Mouse (Mus musculus) kidney, adult 11 months (tissue): ENCODE measurements around the gene Ccn6.
A peak's percentile ranks its signal among the peaks of the same experiment; 100 is the strongest.

Experiments
- DNase-seq: peaks from one replicate; pipeline ENCODE4 v3.0.0; 2022

Ccn6 gene

GRCm38 (mm10) chr10:39158306-39158705, 5.3 kb downstream of the Ccn6 start:
- DNase-seq = no peak

GRCm38 (mm10) chr10:39157321-39157720, 6.3 kb downstream of the Ccn6 start:
- DNase-seq = no peak

- no peak for DNase-seq
Measured at GRCm38 (mm10) chr10:39156719-39157118, 6.9 kb downstream of the Ccn6 start.

- DNase-seq = no peak
Measured at GRCm38 (mm10) chr10:39142216-39142615, 21.4 kb downstream of the Ccn6 start.

GRCm38 (mm10) chr10:39141401-39141800, 22.2 kb downstream of the Ccn6 start:
- DNase-seq = no peak

GRCm38 (mm10) chr10:39140843-39141242, 22.8 kb downstream of the Ccn6 start:
- DNase-seq = no peak

GRCm38 (mm10) chr10:39138761-39139160, 24.8 kb downstream of the Ccn6 start:
- no peak for DNase-seq

GRCm38 (mm10) chr10:39137766-39138165, 25.8 kb downstream of the Ccn6 start:
- no peak for DNase-seq

GRCm38 (mm10) chr10:39133462-39134310, 29.9 kb downstream of the Ccn6 start, which contains the start of the genes Fam229b and Tube1:
Gene Fam229b (minus strand): TSS chr10:39133914.
Gene Tube1 (plus strand): TSS chr10:39133976.
- DNase-seq = peak; percentile 94

GRCm38 (mm10) chr10:39121412-39121811, 42.2 kb downstream of the Ccn6 start:
- no peak for DNase-seq

- no peak for DNase-seq
Measured at GRCm38 (mm10) chr10:39109489-39109874, 54.1 kb downstream of the Ccn6 start.

GRCm38 (mm10) chr10:39108837-39109488, 54.6 kb downstream of the Ccn6 start:
- no peak for DNase-seq

GRCm38 (mm10) chr10:39106935-39107334, 56.7 kb downstream of the Ccn6 start:
- DNase-seq = no peak

- no peak for DNase-seq
Measured at GRCm38 (mm10) chr10:39106413-39106812, 57.2 kb downstream of the Ccn6 start.

GRCm38 (mm10) chr10:39104803-39105449, 58.7 kb downstream of the Ccn6 start:
- no peak for DNase-seq
